Mouse (Mus musculus): ENCODE measurements around the gene Asb18. TPM values are rescaled to one million over a fixed set of nuclear protein-coding genes. Genes with fewer than 3 reads are reported as not detected.

Asb18 gene
- polyA plus RNA-seq, 1 experiment: not detected

GRCm38 (mm10) chr1:89967585-89967984 is 46.9 kb downstream of the Asb18 start:
- TF ChIP-seq POLR2A (IDR thresholded peaks at IDR 0.05; ENCODE audit: insufficient read depth, low read depth, low read length): no peak
- no peak for TF ChIP-seq CTCF (IDR thresholded peaks at IDR 0.05; ENCODE audit: insufficient read depth, low read depth, low read length)
- peaks cover 16% of the 10 kb centered on the region for H3K4me1 ChIP-seq (ENCODE audit: control insufficient read depth, insufficient read depth, low read length)
- no peak overlapping the region for H3K27ac ChIP-seq (ENCODE audit: insufficient read depth, low read depth, low read length)
- peak overlapping the region; percentile 56; the same call in 1 of the 2 replicates for H3K4me3 ChIP-seq (ENCODE audit: insufficient read depth, low read depth, low read length)
- WGBS: 25% methylated on average over 9 of the region's 9 CpGs

- H3K4me1 ChIP-seq (ENCODE audit: control insufficient read depth, insufficient read depth, low read length): peaks cover 16% of the 10 kb centered on the region
- WGBS: 65% methylated on average over 12 of the region's 12 CpGs
- no peak overlapping the region for H3K4me3 ChIP-seq (ENCODE audit: insufficient read depth, low read depth, low read length)
- TF ChIP-seq POLR2A (IDR thresholded peaks at IDR 0.05; ENCODE audit: insufficient read depth, low read depth, low read length) (no peak), CTCF (IDR thresholded peaks at IDR 0.05; ENCODE audit: insufficient read depth, low read depth, low read length) (no peak)
- no peak overlapping the region for H3K27ac ChIP-seq (ENCODE audit: insufficient read depth, low read depth, low read length)
These were observed 50.0 kb downstream of the Asb18 start for GRCm38 (mm10) chr1:89964426-89964825.

DNA sequence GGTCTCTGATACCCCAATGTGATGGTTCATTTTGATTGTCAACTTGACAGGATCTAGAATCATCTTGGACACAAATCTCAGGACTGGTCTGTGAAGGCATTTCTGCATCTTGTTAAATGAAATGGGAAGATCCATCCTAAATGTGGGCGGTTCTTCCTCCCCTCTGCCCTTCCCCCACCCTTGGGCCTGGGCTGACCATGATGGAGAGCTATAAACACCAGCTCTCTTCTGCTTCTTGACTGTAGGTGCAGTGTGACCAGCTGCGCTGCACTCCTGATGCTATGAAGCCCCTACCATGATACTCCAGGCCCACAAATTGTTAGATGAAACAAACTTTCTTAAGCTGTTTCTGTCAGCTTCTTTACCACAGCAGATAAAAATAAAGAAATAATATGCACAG is 51.2 kb downstream of the Asb18 start:
- Histone ChIP-seq H3K4me1 (ENCODE audit: control insufficient read depth, insufficient read depth, low read length) (peaks cover 13% of the 10 kb centered on the region), H3K4me3 (ENCODE audit: insufficient read depth, low read depth, low read length) (no peak overlapping the region), H3K27ac (ENCODE audit: insufficient read depth, low read depth, low read length) (no peak overlapping the region)
- WGBS: 96% methylated on average over 2 of the region's 2 CpGs
- TF ChIP-seq POLR2A (IDR thresholded peaks at IDR 0.05; ENCODE audit: insufficient read depth, low read depth, low read length) (no peak), CTCF (IDR thresholded peaks at IDR 0.05; ENCODE audit: insufficient read depth, low read depth, low read length) (no peak)

DNA sequence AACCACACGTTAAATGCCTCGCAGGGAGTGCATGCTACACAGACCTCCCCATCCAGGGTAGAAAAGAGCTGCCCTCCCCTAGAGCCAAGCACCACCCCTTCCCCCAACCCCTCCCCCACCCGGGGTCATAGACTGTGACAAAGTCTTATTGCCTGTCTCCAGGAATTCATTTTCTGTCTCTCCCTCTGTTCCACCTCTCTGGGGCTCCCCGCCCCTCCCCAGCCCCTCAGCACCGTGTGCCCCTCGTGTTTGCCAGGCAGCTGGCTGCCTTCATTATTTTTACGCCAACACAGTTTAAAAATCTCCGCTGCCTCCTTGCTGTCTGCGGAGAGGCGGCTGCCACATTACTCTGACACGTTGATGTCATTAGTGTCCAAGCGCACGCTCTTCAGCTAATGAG is 52.4 kb downstream of the Asb18 start:
- 23% methylated on average over 13 of the region's 13 CpGs for WGBS
- peaks cover 6% of the 10 kb centered on the region; the same call in 1 of the 2 replicates for H3K4me1 ChIP-seq (ENCODE audit: control insufficient read depth, insufficient read depth, low read length)
- TF ChIP-seq CTCF (IDR thresholded peaks at IDR 0.05; ENCODE audit: insufficient read depth, low read depth, low read length): no peak
- H3K27ac ChIP-seq (ENCODE audit: insufficient read depth, low read depth, low read length): no peak overlapping the region
- H3K4me3 ChIP-seq (ENCODE audit: insufficient read depth, low read depth, low read length): no peak overlapping the region

GRCm38 (mm10) chr1:89959393-89959792 is 55.1 kb downstream of the Asb18 start:
- TF ChIP-seq POLR2A (IDR thresholded peaks at IDR 0.05; ENCODE audit: insufficient read depth, low read depth, low read length) (no peak), CTCF (IDR thresholded peaks at IDR 0.05; ENCODE audit: insufficient read depth, low read depth, low read length) (no peak)
- peaks cover 2% of the 10 kb centered on the region; the same call in 1 of the 2 replicates for H3K4me1 ChIP-seq (ENCODE audit: control insufficient read depth, insufficient read depth, low read length)
- H3K27ac ChIP-seq (ENCODE audit: insufficient read depth, low read depth, low read length): no peak overlapping the region
- no peak overlapping the region for H3K4me3 ChIP-seq (ENCODE audit: insufficient read depth, low read depth, low read length)
- 92% methylated on average over 4 of the region's 4 CpGs for WGBS

DNA sequence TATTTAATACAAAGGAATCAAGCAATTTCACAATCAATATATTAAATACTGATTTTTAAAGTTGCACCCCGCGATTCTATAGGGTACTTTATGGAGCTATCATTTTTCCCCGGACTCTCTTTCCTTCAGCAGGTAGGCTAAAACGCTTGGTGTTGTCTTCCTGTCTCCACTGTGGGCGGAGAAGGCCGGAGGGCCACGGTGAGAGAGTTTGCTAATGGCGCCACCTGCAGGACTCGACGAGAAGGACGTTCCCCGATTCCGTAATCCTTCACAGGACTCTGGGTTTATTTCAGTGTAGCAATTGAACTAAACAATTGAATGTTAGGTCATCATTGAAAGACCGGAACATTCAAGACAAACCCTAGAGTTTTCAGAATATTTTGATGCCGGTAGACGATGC is 71.3 kb downstream of the Asb18 start:
- peaks cover 7% of the 10 kb centered on the region for H3K4me1 ChIP-seq (ENCODE audit: control insufficient read depth, insufficient read depth, low read length)
- TF ChIP-seq POLR2A (IDR thresholded peaks at IDR 0.05; ENCODE audit: insufficient read depth, low read depth, low read length): no peak
- TF ChIP-seq CTCF (IDR thresholded peaks at IDR 0.05; ENCODE audit: insufficient read depth, low read depth, low read length): peak; percentile 58; the same call in 1 of the 2 replicates
- WGBS: 2% methylated on average over 16 of the region's 16 CpGs
- H3K27ac ChIP-seq (ENCODE audit: insufficient read depth, low read depth, low read length): no peak overlapping the region
- H3K4me3 ChIP-seq (ENCODE audit: insufficient read depth, low read depth, low read length): no peak overlapping the region

- Histone ChIP-seq H3K27ac (ENCODE audit: insufficient read depth, low read depth, low read length) (no peak overlapping the region), H3K4me1 (ENCODE audit: control insufficient read depth, insufficient read depth, low read length) (peaks cover 7% of the 10 kb centered on the region), H3K4me3 (ENCODE audit: insufficient read depth, low read depth, low read length) (no peak overlapping the region)
- TF ChIP-seq POLR2A (IDR thresholded peaks at IDR 0.05; ENCODE audit: insufficient read depth, low read depth, low read length): no peak
- TF ChIP-seq CTCF (IDR thresholded peaks at IDR 0.05; ENCODE audit: insufficient read depth, low read depth, low read length): no peak
- 5% methylated on average over 15 of the region's 15 CpGs for WGBS
These were observed 72.0 kb downstream of the Asb18 start for GRCm38 (mm10) chr1:89942395-89942976.

DNA sequence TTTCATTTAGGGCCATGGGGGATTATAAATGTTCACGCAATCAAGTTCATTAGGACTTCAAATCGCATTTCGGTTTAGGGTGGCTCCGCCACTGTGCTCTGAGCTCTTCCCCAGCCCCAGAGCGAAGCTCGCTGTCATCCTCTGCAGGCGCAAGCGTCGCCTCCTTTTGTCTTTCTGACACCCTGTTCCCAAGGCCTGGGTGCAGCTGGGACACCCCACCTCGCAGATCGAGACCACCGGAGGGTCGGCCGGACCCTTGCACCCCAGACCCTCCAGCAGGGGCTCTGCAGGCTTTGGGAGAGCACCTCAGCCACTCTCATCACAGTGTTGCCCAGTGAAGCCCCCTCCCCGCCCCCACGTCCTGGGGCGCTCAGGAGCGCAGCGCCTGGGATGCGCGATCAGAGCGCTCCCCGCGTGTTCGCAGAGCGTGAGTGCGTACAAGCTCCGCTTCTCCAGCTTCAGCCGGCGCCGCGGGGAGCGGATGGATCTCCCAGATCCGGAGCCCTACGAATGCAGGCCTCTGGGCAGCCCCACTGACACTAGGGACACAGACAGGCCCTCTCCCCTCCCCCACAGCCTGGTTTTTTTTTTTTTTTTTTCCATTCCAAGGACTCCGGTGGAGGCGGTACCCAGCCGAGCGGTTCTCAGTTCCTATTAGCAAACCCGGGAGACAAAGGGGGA is 72.6 kb downstream of the Asb18 start:
- Histone ChIP-seq H3K27ac (ENCODE audit: insufficient read depth, low read depth, low read length) (no peak overlapping the region), H3K4me1 (ENCODE audit: control insufficient read depth, insufficient read depth, low read length) (peaks cover 7% of the 10 kb centered on the region), H3K4me3 (ENCODE audit: insufficient read depth, low read depth, low read length) (no peak overlapping the region)
- WGBS: 3% methylated on average over 40 of the region's 40 CpGs
- TF ChIP-seq CTCF (IDR thresholded peaks at IDR 0.05; ENCODE audit: insufficient read depth, low read depth, low read length) (no peak), POLR2A (IDR thresholded peaks at IDR 0.05; ENCODE audit: insufficient read depth, low read depth, low read length) (no peak)

DNA sequence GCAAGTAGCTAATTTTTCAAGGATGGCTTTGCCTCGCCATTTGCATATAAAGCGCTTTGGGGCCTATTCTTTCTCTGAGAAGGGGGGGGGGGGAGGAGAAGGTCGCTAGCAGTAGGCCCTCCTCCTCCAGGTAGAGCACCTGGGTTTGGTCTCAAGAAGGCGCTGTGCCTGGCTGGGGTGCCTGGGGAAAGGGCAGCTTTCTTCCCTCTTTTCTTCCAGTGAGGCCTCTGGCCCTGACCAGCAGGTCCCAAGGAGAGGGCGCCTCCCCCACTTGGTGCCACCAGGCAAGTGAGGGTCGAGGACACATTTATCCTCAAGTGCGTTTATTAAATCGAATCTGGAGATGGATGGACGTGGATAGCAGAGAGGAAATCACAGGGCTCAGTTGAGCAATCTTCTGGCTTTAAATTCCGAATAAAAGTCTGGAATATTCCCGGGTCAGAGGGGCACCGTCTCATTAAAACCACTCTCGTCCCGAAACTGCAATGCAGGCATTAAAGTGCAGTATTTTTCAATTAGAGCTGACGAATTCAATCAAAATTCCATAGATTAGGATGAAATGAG is 73.4 kb downstream of the Asb18 start:
- 10% methylated on average over 15 of the region's 15 CpGs for WGBS
- no peak for TF ChIP-seq CTCF (IDR thresholded peaks at IDR 0.05; ENCODE audit: insufficient read depth, low read depth, low read length)
- H3K4me3 ChIP-seq (ENCODE audit: insufficient read depth, low read depth, low read length): no peak overlapping the region
- H3K27ac ChIP-seq (ENCODE audit: insufficient read depth, low read depth, low read length): no peak overlapping the region
- H3K4me1 ChIP-seq (ENCODE audit: control insufficient read depth, insufficient read depth, low read length): peaks cover 7% of the 10 kb centered on the region

Measured in olfactory bulb, adult 2 months (tissue).